Mouse (Mus musculus): ENCODE data around the gene Gramd4.
"Not testable (repeated sequence)": the region's sequence is repeated elsewhere in the genome, so short reads cannot be mapped to it uniquely, and the experiment has no call there.

Gramd4 gene

GRCm38 (mm10) chr15:86164718-86165345, 107.3 kb downstream of the Gramd4 start:
- no peak for DNase-seq (ENCODE audit: low spot score in 2 of 2)

DNA sequence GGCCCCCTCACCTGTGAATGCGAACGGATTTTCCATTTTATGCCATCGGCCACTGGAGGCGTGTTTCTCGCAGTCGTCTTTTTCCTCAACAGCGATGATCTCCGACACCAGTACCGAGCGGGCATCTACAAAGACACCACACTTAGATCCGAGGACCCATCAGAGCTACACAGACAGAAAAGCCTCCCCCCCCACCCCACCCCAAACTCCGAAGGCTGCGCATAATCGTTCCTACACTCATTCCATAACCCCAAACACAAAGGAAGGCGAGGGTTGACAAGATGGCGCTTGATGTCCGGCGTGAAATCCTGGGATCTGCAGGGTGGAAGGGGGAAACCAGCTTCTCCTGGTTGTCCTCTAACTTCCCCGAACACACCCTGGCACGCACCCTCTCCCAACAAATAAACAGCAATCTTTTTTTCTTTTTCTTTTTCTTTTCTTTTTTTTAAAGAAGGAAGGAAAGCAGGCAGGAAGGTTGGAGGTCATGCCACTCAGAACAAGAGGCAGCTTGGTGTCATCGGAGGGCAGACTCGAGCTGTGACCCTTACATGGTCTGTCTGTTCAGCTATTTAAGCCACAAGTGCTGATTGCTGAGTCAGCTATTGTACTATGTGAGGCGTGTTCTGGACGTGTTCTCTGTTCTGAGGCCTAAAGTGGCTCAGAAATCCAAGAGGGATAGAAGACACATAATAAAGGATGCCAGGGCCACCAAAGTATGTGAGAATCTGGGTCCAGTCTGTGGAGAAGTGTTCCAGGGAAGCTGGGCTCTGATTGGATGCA, 108.5 kb downstream of the Gramd4 start:
- no peak for DNase-seq (ENCODE audit: low spot score in 2 of 2)

- no peak for DNase-seq (ENCODE audit: low spot score in 2 of 2)
Observed at GRCm38 (mm10) chr15:86167032-86167655, 109.6 kb downstream of the Gramd4 start.

GRCm38 (mm10) chr15:86167787-86168504, 110.5 kb downstream of the Gramd4 start:
- DNase-seq (ENCODE audit: low spot score in 2 of 2), result no peak

- no peak for DNase-seq (ENCODE audit: low spot score in 2 of 2)
Observed at GRCm38 (mm10) chr15:86168505-86168867, 111.0 kb downstream of the Gramd4 start.

GRCm38 (mm10) chr15:86168941-86169816, 111.7 kb downstream of the Gramd4 start:
- no peak for DNase-seq (ENCODE audit: low spot score in 2 of 2)

GRCm38 (mm10) chr15:86169817-86170110, 112.3 kb downstream of the Gramd4 start:
- no peak for DNase-seq (ENCODE audit: low spot score in 2 of 2)

DNA sequence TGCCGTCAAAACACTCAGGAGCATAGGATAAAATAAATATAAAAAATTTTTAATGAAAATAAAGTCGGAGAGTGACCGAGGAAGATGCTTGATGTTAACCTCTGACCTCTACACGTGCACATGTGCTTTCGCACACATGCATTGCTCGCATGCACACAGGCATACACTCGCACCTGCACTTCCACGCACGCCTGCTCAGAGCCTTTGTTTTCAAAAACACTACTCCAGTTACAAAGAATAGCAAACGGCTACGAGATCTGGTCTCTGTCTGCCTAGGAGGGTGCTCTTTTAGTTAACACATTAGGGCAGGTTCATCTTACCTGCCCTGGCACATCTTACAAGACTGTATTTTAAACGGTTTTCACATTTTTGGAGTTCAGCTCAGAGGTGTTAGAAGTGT, 113.8 kb downstream of the Gramd4 start:
- no peak for DNase-seq (ENCODE audit: low spot score in 2 of 2)

- DNase-seq (ENCODE audit: low spot score in 2 of 2), result no peak
Observed at GRCm38 (mm10) chr15:86172124-86172523, 114.6 kb downstream of the Gramd4 start.

DNA sequence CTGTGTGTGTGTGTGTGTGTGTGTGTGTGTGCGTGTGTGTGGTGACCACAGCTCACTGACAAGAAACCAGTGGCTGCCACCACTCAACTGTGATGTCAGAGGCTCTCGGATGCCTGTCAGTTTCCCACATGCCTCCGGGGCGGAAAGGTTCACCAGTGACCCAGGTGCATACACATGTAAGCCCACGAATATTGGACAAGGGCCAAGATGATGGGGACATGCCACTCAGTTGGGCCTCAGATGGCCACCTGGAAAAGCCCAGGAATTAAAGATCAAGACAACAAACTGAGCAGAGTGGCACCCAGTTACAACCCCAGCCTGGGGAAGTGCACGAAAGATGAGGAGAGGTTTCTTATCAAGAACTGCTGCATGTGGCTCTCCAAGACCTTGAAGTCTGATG, 115.0 kb downstream of the Gramd4 start:
- DNase-seq (ENCODE audit: low spot score in 2 of 2), result no peak

DNA sequence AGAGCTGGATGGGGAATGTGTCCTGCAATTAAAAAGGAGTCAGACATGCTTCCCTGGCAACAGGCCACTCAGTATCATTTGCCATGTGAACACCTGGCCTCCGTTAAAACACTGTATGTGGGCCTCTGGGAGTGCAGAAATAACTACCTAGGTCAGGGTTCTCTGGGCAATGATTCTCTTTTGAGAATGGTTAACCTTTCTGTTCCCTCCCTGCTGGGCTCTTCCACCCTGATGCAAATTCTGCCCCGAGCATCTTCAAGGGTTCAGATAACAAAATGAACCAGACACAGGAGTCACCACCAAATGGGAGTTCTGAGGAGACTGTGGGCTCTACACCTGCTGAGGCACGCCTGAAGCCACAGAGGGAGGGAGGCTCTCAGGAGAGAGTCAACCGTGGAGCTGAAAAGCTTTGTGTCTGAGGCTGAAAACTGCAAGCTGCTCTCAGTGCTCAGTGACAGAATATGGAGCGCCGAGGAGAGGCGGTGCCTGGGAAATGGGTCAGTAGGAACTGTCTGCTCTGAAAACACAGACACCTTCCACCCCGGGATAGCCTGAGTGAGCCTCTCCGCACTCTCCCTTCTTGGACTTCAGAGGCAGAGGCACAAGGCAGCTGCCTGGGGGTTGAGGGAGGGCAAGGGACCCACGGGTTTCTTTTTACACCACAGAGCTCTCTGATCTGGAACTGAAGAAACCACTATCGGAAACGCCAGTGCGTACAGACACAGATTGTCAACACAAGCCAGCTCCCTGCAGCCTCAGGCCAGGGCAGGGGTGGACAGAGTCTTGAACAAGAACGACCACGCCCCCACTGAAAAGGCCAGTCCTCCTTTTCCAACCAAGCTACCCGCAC, 115.9 kb downstream of the Gramd4 start:
- DNase-seq (ENCODE audit: low spot score in 2 of 2), result no peak

- no peak for DNase-seq (ENCODE audit: low spot score in 2 of 2)
Observed at GRCm38 (mm10) chr15:86175253-86176050, 118.0 kb downstream of the Gramd4 start.

- no peak for DNase-seq (ENCODE audit: low spot score in 2 of 2)
Observed at GRCm38 (mm10) chr15:86176166-86176565, 118.7 kb downstream of the Gramd4 start.

DNA sequence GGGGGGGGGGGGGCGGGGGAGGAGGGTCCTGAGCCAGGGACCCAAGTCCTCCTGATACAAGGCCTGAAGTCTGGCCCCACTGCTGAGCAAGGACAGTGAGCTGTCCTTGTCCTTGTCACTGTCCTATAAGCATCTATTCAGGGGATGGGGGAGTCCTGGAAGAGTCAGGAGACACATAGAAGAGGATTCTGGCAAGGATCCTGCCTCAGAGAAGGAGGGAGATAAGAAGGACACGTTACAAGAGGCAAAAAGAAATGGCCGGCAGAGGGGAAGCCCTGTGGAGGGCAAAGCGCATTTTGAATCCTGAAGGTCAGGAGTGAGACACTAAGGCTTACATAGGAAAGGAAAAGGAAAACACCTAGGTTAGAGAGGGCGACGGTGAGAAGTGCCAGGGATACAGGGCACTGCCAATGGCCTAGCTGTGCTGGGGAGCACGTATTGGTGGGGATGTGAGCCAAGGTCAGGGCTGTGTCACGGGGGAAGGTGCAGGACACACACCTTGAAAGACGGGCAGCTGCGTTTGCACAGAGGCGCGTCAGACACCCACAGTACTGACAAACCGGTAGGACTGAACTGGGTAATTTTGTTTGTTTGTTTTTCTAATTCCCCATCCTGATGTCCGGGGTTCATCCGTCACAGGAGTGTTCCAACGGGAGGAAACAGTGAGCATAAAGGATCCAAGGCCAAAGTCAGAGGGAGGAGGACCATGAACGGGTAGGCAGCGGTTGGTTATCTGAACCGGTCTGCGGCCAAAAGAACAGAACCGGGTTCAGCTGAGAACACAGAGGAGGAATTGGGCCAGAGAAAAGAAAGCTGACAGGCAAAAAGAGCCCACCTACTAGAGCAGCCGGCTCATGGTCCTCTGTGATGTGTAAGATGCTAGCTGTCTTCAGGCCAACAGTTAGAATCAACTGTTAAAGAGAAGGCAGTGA, 119.5 kb downstream of the Gramd4 start:
- no peak for DNase-seq (ENCODE audit: low spot score in 2 of 2)

DNA sequence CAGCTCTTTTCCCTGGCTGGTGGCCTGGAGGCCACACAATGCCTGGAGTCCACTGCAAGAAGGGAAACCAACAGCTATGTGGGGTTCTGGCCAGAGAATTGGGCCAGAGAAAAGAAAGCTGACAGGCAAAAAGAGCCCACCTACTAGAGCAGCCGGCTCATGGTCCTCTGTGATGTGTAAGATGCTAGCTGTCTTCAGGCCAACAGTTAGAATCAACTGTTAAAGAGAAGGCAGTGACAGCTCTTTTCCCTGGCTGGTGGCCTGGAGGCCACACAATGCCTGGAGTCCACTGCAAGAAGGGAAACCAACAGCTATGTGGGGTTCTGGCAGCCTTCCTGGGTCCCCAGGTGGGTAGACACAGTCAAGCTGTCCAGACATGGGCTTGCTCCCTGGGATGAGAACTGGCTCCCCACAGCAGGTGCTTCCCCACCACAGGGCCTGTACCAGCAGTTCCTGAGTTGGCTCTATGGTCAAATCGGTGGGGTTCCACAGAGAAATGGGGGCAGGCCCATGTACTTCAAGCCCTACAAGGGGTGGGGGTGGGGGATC, 120.3 kb downstream of the Gramd4 start:
- DNase-seq (ENCODE audit: low spot score in 2 of 2), result not testable (repeated sequence)

GRCm38 (mm10) chr15:86178594-86178993, 121.1 kb downstream of the Gramd4 start:
- no peak for DNase-seq (ENCODE audit: low spot score in 2 of 2)

GRCm38 (mm10) chr15:86180427-86180826, 122.9 kb downstream of the Gramd4 start:
- no peak for DNase-seq (ENCODE audit: low spot score in 2 of 2)

DNA sequence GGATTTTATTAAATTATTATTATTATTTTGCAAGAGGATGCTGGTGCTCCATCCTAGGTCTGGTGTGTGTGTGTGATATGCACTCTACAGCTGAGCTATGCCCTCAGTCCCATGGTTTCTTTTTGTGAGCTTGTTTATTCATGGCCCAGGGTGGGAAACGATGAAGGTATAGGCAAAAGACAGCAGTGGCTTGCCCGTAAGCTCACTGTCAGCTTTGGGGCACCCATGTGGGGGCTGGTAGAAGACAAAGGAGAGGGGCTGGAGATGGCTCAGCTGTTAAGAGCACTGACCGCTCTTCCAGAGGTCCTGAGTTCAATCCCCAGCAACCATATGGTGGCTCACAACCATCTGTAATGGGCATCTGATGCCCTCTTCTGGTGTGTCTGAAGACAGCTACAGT, 123.8 kb downstream of the Gramd4 start:
- DNase-seq (ENCODE audit: low spot score in 2 of 2), result not testable (repeated sequence)

All from right cerebral cortex, postnatal 10 days (tissue).